Mouse (Mus musculus): ENCODE data around the gene Palld.
A peak's percentile ranks its signal among the peaks of the same experiment; 100 is the strongest.

Palld gene

GRCm38 (mm10) chr8:61587731-61588130, 314.8 kb downstream of the Palld start:
- DNase-seq (ENCODE audit: low spot score in 2 of 2), result no peak

DNA sequence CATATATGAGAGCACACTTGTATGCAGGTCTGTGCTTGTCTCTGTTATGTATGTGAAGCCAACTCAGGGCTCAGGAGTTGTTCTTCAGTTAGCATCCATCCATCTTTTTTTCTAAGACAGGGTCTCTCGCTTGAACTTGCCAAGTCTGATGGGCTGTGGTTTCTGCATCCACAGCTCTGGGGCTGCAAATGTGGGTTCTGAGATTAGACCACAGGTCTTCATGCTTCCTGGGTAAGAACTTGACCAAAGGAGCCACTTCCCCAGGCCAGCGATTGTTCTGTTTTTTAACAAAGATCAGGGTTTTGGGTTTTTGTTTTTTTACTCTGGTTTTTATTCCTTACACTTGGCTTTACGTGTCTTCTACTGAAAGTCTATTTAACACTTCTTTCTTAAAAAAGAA, 316.0 kb downstream of the Palld start:
- DNase-seq (ENCODE audit: low spot score in 2 of 2), result no peak

DNA sequence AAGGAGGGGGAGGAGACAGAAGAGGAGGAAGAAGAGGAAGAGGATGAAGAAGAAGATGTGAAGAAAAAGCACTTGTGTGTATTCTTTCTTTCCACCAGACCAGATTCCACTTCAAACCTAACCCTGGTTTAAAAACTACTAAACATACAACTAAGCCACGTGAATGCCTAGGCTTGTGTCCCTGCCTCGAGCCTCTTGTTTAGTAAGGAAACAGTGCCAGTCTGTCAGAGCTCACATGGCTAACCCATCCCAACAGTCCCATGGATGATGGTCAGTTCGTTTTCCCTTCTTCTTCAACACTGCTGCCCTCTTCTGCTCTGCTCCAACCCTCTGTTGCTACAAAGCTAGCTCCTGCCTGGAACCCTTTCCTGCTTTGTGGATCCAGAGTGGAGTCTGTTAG, 316.7 kb downstream of the Palld start:
- DNase-seq (ENCODE audit: low spot score in 2 of 2), result no peak

DNA sequence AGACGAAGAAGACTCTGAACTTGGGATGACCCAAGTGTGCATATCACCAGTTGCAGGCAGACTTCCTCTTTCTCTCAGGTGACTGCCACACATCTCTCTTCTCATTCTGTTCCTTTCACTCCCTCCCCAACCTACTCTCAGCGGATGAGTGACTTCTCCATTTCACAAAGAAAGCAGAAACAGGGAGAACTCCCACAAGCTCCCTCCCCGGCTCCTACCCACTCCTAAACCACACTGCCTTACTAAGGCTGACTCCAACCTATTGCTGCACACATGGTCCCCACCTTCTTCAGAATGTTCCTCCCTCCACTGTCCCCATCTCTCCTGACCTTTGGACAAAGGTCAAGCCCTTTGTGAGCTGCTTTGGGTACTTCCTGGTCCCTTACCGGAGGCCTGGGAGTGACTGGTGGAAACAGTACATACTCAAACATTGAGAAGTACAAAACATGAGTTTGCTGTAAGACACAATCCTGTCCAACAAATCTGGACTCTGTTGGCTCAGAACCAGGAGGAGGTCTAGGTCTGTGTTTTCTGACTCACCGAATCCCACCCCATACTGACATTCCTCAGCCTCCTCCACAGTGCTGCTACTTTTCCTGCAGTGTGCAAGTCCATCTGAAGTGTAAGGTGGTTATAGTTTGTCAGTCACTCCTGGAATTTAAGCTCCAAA, 317.6 kb downstream of the Palld start:
- no peak for DNase-seq (ENCODE audit: low spot score in 2 of 2)

DNA sequence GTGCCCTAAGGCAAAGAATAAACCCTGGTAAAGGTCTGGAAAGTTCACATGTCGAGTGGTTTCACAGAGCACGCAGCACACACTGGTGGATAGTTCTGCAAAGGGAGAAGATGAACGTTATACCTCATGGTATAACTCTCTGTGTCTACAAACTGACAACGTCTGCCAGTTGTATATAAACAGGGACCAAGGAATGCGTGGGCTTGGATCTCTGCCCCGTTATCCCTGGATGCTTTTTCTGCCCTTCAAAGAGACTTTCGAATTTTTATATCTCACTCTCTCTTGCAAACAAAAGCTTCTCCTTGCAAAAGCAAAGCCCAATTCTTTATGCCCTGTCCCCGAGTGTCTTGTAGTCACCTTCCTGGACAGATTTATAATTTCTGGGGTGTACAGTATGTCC, 319.9 kb downstream of the Palld start:
- no peak for DNase-seq (ENCODE audit: low spot score in 2 of 2)

GRCm38 (mm10) chr8:61581259-61581658, 321.2 kb downstream of the Palld start:
- DNase-seq (ENCODE audit: low spot score in 2 of 2), result no peak

GRCm38 (mm10) chr8:61579831-61580230, 322.7 kb downstream of the Palld start:
- no peak for DNase-seq (ENCODE audit: low spot score in 2 of 2)

- DNase-seq (ENCODE audit: low spot score in 2 of 2), result no peak
These were observed 323.7 kb downstream of the Palld start for GRCm38 (mm10) chr8:61578754-61579153.

DNA sequence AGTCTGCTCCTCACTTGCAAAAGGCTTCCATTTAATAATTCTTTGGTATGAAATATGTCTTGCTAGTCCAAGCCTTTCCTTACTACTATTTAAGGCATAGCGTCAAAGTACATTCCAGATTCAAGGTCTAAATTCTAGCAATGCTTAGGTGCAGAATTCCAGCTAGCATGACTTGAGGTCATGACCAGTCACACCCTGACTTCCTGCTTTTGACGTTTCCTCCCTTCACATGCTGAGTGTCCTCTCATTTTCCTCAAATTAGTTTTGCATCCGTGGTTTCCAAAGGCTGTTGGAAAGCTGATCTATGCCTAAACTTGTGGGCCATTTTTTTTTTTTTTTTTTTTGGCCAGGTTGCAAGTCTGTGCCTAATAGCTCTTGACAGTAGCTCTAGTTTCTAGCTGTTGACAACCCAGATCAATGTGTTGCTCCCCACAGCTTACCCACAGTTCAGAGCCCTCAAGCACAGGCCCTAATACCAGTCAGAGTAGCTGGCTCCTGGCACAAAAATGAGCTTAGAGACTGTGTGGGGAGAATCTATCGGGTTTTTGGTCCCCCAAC, 327.3 kb downstream of the Palld start:
- DNase-seq (ENCODE audit: low spot score in 2 of 2), result no peak

GRCm38 (mm10) chr8:61574526-61574925, 328.0 kb downstream of the Palld start:
- no peak for DNase-seq (ENCODE audit: low spot score in 2 of 2)

DNA sequence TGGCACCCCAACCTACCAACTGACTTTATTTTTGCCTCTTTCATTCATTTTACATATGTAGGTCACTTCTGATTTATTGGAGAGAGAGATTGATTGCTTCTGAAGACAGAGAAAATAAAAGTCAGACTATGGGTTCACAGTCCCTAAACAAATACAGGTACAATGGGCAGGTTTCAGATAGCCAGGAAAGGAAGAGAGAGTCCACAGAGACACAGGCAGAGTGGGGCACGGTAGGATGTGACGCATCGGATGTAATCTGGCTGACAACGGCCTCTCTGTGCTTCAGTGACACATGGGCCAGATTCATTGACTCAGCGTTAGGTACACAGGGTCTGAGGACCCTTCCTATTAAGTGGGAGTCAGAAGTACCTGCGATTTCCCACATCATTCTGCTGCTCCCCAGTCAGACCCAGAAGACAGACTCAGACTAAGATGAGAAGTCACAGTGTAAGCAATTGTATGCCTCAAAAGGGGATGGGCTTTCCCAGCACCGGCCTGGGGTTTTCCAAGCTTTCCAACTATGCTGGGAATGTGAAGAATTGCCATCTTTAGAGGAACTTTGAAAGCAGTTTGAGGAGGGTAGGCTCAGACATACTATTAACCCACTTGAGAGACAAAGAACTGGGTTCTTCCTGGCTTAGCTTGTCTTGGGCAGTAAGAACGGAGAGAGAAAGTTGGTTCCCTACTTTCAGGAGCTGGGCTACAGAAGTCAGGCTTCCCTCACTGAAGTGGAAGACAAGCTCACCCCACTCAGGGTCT, 329.1 kb downstream of the Palld start:
- DNase-seq (ENCODE audit: low spot score in 2 of 2), result no peak

GRCm38 (mm10) chr8:61572697-61573096, 329.8 kb downstream of the Palld start:
- no peak for DNase-seq (ENCODE audit: low spot score in 2 of 2)

DNA sequence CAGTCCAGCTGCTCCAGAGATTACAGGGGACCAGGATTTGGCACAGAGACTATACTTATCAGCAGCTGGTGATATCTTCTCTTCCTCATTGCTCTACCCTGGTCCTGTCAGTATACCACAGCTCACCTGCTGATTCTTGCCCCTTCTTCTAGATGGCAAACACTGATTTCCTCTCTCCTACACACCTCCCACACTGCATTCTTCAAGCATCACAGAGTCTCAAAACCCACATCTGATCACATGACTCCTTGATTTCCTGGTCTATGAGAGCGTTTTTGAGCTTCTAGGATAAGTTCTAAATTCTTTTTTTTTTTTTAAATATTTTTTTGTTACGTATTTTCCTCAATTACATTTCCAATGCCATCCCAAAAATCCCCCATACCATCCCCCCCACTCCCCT, 331.9 kb downstream of the Palld start:
- DNase-seq (ENCODE audit: low spot score in 2 of 2), result no peak

- DNase-seq (ENCODE audit: low spot score in 2 of 2), result peak in 1 of 2 experiments; percentile 45
These were observed 332.8 kb downstream of the Palld start for GRCm38 (mm10) chr8:61569721-61570120.

- no peak for DNase-seq (ENCODE audit: low spot score in 2 of 2)
These were observed 333.3 kb downstream of the Palld start for GRCm38 (mm10) chr8:61569211-61569610.

GRCm38 (mm10) chr8:61563378-61563777, 339.1 kb downstream of the Palld start:
- DNase-seq (ENCODE audit: low spot score in 2 of 2), result no peak

- no peak for DNase-seq (ENCODE audit: low spot score in 2 of 2)
These were observed 339.9 kb downstream of the Palld start for GRCm38 (mm10) chr8:61562626-61563025.

GRCm38 (mm10) chr8:61561220-61561619, 341.3 kb downstream of the Palld start:
- DNase-seq (ENCODE audit: low spot score in 2 of 2), result no peak

DNA sequence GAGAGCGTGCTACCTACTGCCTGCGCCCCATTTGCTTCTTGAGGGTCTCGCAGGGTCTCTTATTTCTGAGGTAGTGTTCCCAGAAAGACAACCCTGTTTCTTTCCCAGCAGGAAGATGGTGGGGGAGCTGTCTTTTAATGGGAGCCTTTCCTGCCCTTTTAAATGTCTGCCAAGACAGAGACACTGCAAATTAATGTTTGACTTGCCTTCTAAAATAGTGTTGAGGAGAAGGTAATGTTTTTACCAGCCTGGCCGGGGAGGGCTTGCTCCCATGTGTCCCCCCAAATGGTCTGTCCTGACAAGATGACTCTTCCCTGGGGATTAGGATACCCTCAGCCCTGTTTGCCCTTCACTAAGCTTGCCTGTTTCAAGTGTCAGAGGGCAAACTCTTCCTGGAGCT, 342.5 kb downstream of the Palld start:
- DNase-seq (ENCODE audit: low spot score in 2 of 2), result no peak

- no peak for DNase-seq (ENCODE audit: low spot score in 2 of 2)
These were observed 343.0 kb downstream of the Palld start for GRCm38 (mm10) chr8:61559450-61559849.

DNA sequence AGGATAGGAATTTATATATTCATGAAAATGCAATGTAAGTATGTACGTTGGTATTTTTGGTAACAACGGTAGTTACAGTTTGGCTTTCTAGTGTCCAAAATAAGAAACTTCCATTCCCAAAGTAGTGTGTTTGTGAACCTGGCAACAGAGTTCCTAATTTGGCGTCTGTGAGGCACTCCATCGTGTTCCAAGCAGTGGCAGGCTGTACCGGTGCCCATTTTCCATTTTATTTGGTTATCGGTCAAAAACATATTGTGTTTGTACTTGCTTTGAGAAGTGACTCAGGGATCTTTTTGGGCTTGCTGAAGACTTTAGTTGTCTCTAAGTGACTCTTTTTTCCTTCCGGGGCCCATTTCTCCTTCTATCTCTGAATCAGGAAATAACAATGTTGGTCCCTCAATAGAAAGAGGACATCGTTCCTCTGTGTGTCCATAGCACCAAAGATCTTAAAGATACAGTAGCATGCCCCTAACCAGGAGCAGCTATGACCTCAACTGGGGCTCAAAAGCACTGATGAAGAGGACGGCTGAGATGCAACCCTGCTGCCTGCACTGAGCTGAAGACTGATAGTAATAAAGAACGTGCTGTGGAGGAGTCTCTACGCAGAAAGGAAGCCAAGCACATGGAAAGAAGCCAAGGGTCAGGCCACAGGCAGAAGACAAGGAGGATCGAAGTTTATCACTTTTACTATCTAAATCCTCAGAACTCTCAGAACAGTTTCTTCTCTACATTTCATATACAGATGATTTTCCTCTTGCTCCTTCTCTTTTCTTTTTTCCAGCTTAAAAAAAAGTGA, 344.2 kb downstream of the Palld start:
- peak; percentile 47 to 51 for DNase-seq (ENCODE audit: low spot score in 2 of 2)

DNA sequence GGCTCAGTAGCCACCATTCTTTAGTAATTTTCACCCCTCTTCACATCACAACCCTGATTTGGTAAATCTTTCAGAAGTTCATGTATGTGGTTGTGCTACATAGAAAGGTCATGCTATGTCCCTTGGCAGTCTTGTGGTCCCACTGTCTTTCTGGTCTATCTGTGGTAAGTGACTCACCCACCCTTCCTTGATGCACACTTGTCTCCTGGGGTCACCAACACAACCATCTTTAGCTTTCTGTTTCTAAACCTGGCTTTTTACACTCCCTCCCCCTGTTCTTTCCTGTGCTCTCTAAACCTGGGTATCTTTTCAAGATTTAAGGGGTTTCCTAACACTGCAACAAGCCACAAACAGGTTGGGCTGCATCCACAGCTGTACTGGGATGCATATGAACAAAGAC, 345.5 kb downstream of the Palld start:
- DNase-seq (ENCODE audit: low spot score in 2 of 2), result no peak

Measured in right cerebral cortex, postnatal 10 days (tissue).